Mouse (Mus musculus) liver, embryonic 13.5 days (tissue): ENCODE measurements around the gene Dab2ip. TPM values are rescaled to one million over a fixed set of nuclear protein-coding genes. Genes with fewer than 3 reads are reported as not detected.

Source experiments
- ATAC-seq: fragments of 200-750 bp; cut with Nextera tagmentation; 2 replicates; pipeline ENCODE4 v1.8.0; 2017; ENCODE audit warnings: low read depth, mild to moderate bottlenecking, moderate number of reproducible peaks, moderate library complexity
- DNase-seq: peaks from one replicate; pipeline ENCODE4 v3.0.0; 2022
- H3K27ac ChIP-seq: fragments of 300-500 bp; sonication (generic); 2 replicates; pipeline ENCODE4 v1.5.1; 2015; ENCODE audit warnings: moderate library complexity, mild to moderate bottlenecking, inconsistent platforms
- H3K27me3 ChIP-seq: fragments of 300-500 bp; sonication (generic); 2 replicates; pipeline ENCODE4 v1.6.1; 2015; ENCODE audit warnings: mild to moderate bottlenecking, inconsistent platforms
- H3K36me3 ChIP-seq: fragments of 300-500 bp; sonication (generic); 2 replicates; pipeline ENCODE4 v1.6.1; 2015; ENCODE audit warnings: mild to moderate bottlenecking, inconsistent platforms
- H3K4me1 ChIP-seq: fragments of 300-500 bp; sonication (generic); replicated peaks from 2 replicates; pipeline ENCODE4 v1.6.1; 2015; ENCODE audit warnings: inconsistent platforms
- H3K4me2 ChIP-seq: fragments of 300-500 bp; sonication (generic); 2 replicates; pipeline ENCODE4 v1.6.1; 2015; ENCODE audit warnings: inconsistent platforms, mild to moderate bottlenecking, moderate library complexity
- H3K4me3 ChIP-seq: fragments of 300-500 bp; sonication (generic); replicated peaks from 2 replicates; pipeline ENCODE4 v1.5.1; 2015; ENCODE audit warnings: mild to moderate bottlenecking, inconsistent platforms
- H3K9ac ChIP-seq: fragments of 300-500 bp; sonication (generic); 2 replicates; pipeline ENCODE4 v1.6.1; 2015; ENCODE audit warnings: mild to moderate bottlenecking, inconsistent platforms
- H3K9me3 ChIP-seq: fragments of 300-500 bp; sonication (generic); replicated peaks from 2 replicates; pipeline ENCODE4 v1.6.1; 2016; ENCODE audit warnings: inconsistent platforms
- WGBS: fragments of 180-500 bp; shearing (Covaris S2); methylation state at CpG from one replicate; pipeline ENCODE4 v1.1.7; 2015; ENCODE audit not compliant: insufficient replicate concordance; 5-methylcytosine and 5-hydroxymethylcytosine counted together
- polyA plus RNA-seq: library from polyadenylated mRNA; unstranded; fragments of >200 nt; fragmentation: Nextera tagmentation; extraction: Ambion mirVana; gene quantifications from 2 replicates; pipeline ENCODE4 v1.2.1, GENCODE M21; 2015

Gene Dab2ip
- polyA plus RNA-seq, 1 experiment from 2014 or later, result 6.7 TPM

DNA sequence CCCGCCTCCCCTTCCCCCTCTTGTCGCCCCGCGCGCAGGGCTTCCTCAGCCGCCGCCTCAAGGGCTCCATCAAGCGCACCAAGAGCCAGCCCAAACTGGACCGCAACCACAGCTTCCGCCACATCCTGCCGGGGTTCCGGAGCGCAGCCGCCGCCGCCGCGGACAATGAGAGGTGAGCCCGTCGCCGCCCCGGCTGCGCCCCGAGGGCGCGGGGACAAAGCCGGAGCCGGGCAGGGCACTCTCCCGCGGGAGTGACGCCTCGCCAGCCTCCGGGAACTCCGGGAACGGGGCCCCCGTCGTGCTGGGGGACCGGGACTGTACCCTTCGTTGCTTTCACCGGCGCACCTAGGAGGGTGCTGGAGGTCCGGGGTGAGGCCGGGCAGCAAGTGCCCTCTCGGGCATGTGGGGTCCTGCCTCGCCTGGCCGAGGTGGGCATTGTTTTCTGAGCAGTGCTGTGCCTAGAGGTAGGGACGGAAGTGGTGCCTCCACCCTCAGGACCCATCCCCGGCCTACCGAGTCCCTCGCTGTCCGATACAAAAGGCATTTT, 103.5 kb downstream of the Dab2ip start:
- Histone ChIP-seq H3K9ac (peak overlapping the region; percentile 64), H3K4me3 (peak overlapping the region; percentile 59), H3K4me1 (peaks cover 27% of the 10 kb centered on the region), H3K36me3 (no peaks in the 10 kb centered on the region), H3K4me2 (peak overlapping the region; percentile 72), H3K9me3 (no peaks in the 10 kb centered on the region), H3K27me3 (peaks cover 56% of the 10 kb centered on the region), H3K27ac (no peak overlapping the region)
- 0% methylated on average over 44 of the region's 51 CpGs for WGBS
- peak; percentile 21 for ATAC-seq
- no peak for DNase-seq

DNA sequence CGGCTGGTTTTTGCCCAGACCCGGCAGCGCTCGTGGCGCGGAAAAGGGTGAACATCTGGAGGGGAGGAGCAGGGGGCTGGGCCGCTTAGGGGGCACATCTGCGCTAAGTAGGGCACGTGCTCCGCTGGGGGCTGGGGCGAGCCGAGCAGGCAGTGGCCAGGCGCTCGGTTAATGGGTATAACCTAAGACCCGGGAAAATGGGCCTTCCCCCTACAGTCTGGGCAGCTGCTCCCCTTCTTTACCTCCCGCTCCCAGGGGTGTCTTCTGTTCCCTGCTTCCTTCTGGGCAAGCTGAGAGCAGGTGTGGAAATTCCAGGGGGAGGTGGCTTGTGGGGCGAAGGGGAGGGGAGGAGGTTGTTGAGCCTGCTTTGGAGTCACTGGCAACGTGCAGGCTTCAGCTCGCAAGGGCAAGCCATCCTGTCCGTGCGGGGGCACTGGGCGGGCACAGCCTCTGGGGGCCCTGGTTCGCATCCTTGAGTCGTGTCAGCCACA, 104.0 kb downstream of the Dab2ip start:
- Histone ChIP-seq H3K9ac (peak overlapping the region; percentile 64), H3K4me2 (peak overlapping the region; percentile 72), H3K36me3 (no peaks in the 10 kb centered on the region), H3K27me3 (peaks cover 56% of the 10 kb centered on the region), H3K27ac (no peak overlapping the region), H3K9me3 (no peaks in the 10 kb centered on the region), H3K4me3 (peak overlapping the region; percentile 59), H3K4me1 (peaks cover 27% of the 10 kb centered on the region)
- ATAC-seq, result peak; percentile 42
- 4% methylated on average over 24 of the region's 24 CpGs for WGBS
- no peak for DNase-seq

- no peaks in the 10 kb centered on the region for H3K9me3 ChIP-seq
- H3K4me2 ChIP-seq, result peak overlapping the region; percentile 72
- no peaks in the 10 kb centered on the region for H3K36me3 ChIP-seq
- H3K9ac ChIP-seq, result no peak overlapping the region
- peaks cover 27% of the 10 kb centered on the region for H3K4me1 ChIP-seq
- no peak overlapping the region for H3K4me3 ChIP-seq
- ATAC-seq (no peak), DNase-seq (no peak)
- H3K27ac ChIP-seq, result no peak overlapping the region
- H3K27me3 ChIP-seq, result peaks cover 56% of the 10 kb centered on the region
- WGBS, result 32% methylated on average over 26 of the region's 26 CpGs
These were observed 104.9 kb downstream of the Dab2ip start for GRCm38 (mm10) chr2:35662738-35663550.

GRCm38 (mm10) chr2:35667746-35668145, 109.7 kb downstream of the Dab2ip start:
- H3K9me3 ChIP-seq, result no peaks in the 10 kb centered on the region
- H3K27me3 ChIP-seq, result peaks cover 17% of the 10 kb centered on the region
- no peaks in the 10 kb centered on the region for H3K36me3 ChIP-seq
- WGBS, result 77% methylated on average over 8 of the region's 8 CpGs
- no peak for ATAC-seq
- H3K4me1 ChIP-seq, result peaks cover 8% of the 10 kb centered on the region
- no peak overlapping the region for H3K4me3 ChIP-seq
- no peak overlapping the region for H3K27ac ChIP-seq
- no peak overlapping the region for H3K4me2 ChIP-seq
- H3K9ac ChIP-seq, result no peak overlapping the region
- no peak for DNase-seq

GRCm38 (mm10) chr2:35669217-35669616, 111.2 kb downstream of the Dab2ip start:
- Histone ChIP-seq H3K27ac (no peak overlapping the region), H3K27me3 (0 out of 2 replicates have a peak, but pooled peaks cover 3% of the 10 kb centered on the region), H3K36me3 (no peaks in the 10 kb centered on the region), H3K4me3 (no peak overlapping the region), H3K4me1 (no peaks in the 10 kb centered on the region), H3K4me2 (no peak overlapping the region), H3K9ac (no peak overlapping the region), H3K9me3 (no peaks in the 10 kb centered on the region)
- DNase-seq (no peak), ATAC-seq (no peak)
- 55% methylated on average over 4 of the region's 4 CpGs for WGBS

GRCm38 (mm10) chr2:35669748-35670147, 111.7 kb downstream of the Dab2ip start:
- DNase-seq (no peak), ATAC-seq (no peak)
- Histone ChIP-seq H3K4me3 (no peak overlapping the region), H3K4me1 (no peaks in the 10 kb centered on the region), H3K27ac (no peak overlapping the region), H3K9me3 (no peaks in the 10 kb centered on the region), H3K9ac (no peak overlapping the region), H3K4me2 (no peak overlapping the region), H3K27me3 (no peaks in the 10 kb centered on the region), H3K36me3 (no peaks in the 10 kb centered on the region)
- WGBS, result 50% methylated on average over 4 of the region's 4 CpGs

DNA sequence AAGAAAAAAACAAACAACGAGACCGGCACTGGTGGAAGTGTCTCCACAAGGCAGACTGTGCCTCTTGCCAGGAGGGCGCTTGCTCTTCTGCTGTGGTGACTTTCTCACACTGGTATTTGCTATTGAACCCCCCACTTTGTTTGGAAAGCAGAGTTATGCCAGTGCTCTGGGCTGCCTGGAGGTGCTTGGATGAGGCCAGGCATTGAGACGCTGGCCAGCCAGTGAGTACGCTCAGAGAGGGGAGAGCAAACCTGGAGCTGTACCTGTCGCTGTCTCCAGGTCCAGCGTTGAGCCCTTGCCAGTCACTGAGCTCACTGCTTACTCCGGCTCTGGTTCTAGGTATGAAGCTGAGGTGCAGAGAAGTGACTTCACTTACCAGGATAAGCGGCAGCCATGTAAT, 112.2 kb downstream of the Dab2ip start:
- Histone ChIP-seq H3K36me3 (no peaks in the 10 kb centered on the region), H3K27ac (no peak overlapping the region), H3K4me1 (0 out of 2 replicates have a peak, but pooled peaks cover 3% of the 10 kb centered on the region), H3K27me3 (no peaks in the 10 kb centered on the region), H3K9me3 (no peaks in the 10 kb centered on the region), H3K4me3 (no peak overlapping the region), H3K4me2 (no peak overlapping the region), H3K9ac (no peak overlapping the region)
- no peak for DNase-seq
- 80% methylated on average over 9 of the region's 9 CpGs for WGBS
- no peak for ATAC-seq

GRCm38 (mm10) chr2:35671980-35672910, 114.2 kb downstream of the Dab2ip start:
- Histone ChIP-seq H3K36me3 (no peaks in the 10 kb centered on the region), H3K4me1 (peaks cover 22% of the 10 kb centered on the region), H3K4me2 (no peak overlapping the region), H3K27me3 (no peaks in the 10 kb centered on the region), H3K9ac (no peak overlapping the region), H3K9me3 (no peaks in the 10 kb centered on the region), H3K4me3 (no peak overlapping the region), H3K27ac (no peak overlapping the region)
- ATAC-seq (no peak), DNase-seq (no peak)
- whole genome bisulfite sequencing, result 58% methylated on average over 9 of the region's 9 CpGs

- H3K27me3 ChIP-seq, result no peaks in the 10 kb centered on the region
- no peaks in the 10 kb centered on the region for H3K9me3 ChIP-seq
- ATAC-seq (no peak), DNase-seq (no peak)
- no peaks in the 10 kb centered on the region for H3K36me3 ChIP-seq
- H3K9ac ChIP-seq, result no peak overlapping the region
- H3K4me3 ChIP-seq, result no peak overlapping the region
- peaks cover 31% of the 10 kb centered on the region for H3K4me1 ChIP-seq
- H3K27ac ChIP-seq, result no peak overlapping the region
- 60% methylated on average over 3 of the region's 3 CpGs for WGBS
- H3K4me2 ChIP-seq, result no peak overlapping the region
These were observed 115.1 kb downstream of the Dab2ip start for GRCm38 (mm10) chr2:35673181-35673580.

DNA sequence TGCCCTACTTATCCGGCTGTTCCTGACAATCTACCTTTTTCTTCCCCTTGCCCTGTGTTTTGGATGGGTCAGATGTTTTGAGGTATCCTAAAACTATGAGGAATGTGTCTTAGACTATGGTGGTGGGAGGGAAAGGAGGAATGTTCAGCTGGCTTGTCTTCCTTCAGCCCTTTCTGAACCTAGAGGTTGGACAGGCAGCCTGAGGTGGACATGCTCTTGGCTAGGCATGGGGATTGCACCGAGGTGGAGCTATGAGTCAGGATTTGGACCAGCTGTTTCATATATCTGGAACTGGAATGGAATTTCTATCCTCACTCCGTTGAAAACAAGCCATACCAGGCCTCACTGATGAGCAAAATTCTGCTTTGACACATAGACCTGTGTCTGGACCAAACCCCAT, 115.9 kb downstream of the Dab2ip start:
- Histone ChIP-seq H3K9me3 (no peaks in the 10 kb centered on the region), H3K9ac (no peak overlapping the region), H3K36me3 (no peaks in the 10 kb centered on the region), H3K27me3 (no peaks in the 10 kb centered on the region), H3K4me3 (no peak overlapping the region), H3K4me2 (no peak overlapping the region), H3K4me1 (peaks cover 39% of the 10 kb centered on the region), H3K27ac (no peak overlapping the region)
- WGBS, result 51% methylated on average over 3 of the region's 3 CpGs
- DNase-seq (no peak), ATAC-seq (no peak)

GRCm38 (mm10) chr2:35674431-35674830, 116.4 kb downstream of the Dab2ip start:
- Histone ChIP-seq H3K9me3 (no peaks in the 10 kb centered on the region), H3K27me3 (no peaks in the 10 kb centered on the region), H3K9ac (no peak overlapping the region), H3K4me2 (no peak overlapping the region), H3K4me3 (no peak overlapping the region), H3K27ac (no peak overlapping the region), H3K4me1 (peaks cover 44% of the 10 kb centered on the region), H3K36me3 (no peaks in the 10 kb centered on the region)
- WGBS, result 76% methylated on average over 5 of the region's 5 CpGs
- ATAC-seq (no peak), DNase-seq (no peak)
